Mouse (Mus musculus): ENCODE data around the gene Cstf1. TPM values are rescaled to one million over a fixed set of nuclear protein-coding genes. Genes with fewer than 3 reads are reported as not detected.

The Cstf1 gene
- polyA plus RNA-seq, 1 experiment from 2014 or later, result 49.5 TPM

DNA sequence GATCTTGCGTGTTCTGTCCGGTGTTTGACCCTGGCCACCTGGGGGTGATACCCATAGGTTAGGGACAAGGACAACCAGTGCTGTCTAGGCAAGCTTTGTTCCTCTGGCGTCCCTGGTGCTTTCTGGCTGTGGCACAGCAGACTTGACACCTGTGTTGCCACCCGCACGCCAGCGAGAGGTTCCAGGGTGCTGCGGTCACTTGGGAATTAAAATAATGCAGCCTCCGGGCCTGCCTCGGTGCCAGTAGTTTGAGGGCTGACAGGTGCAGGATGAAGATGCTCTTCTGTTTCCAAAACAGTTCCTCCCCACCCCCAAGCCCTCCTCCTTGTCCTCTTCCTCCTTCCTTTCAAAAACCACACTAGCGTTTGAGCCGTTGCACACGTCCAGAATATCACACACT is 11.4 kb downstream of the Cstf1 start:
- Histone ChIP-seq H3K9me3 (ENCODE audit: control insufficient read depth, low read length) (no peaks in the 10 kb centered on the region), H3K36me3 (ENCODE audit: control insufficient read depth, insufficient read depth, low read length) (peaks cover 52% of the 10 kb centered on the region), H3K9ac (ENCODE audit: low read depth, low read length) (no peak overlapping the region), H3K4me1 (ENCODE audit: control insufficient read depth, insufficient read depth, low read length) (no peaks in the 10 kb centered on the region), H3K4me2 (replicated peaks; ENCODE audit: low read depth, low read length) (no peak overlapping the region), H3K27ac (ENCODE audit: low read depth, low read length) (no peak overlapping the region), H3K27me3 (ENCODE audit: control insufficient read depth, insufficient read depth, low read length) (no peaks in the 10 kb centered on the region), H3K4me3 (ENCODE audit: low read length) (no peak overlapping the region)
- 90% methylated on average over 12 of the region's 12 CpGs for WGBS
- no peak for ATAC-seq (ENCODE audit: low FRiP score, low TSS enrichment)

DNA sequence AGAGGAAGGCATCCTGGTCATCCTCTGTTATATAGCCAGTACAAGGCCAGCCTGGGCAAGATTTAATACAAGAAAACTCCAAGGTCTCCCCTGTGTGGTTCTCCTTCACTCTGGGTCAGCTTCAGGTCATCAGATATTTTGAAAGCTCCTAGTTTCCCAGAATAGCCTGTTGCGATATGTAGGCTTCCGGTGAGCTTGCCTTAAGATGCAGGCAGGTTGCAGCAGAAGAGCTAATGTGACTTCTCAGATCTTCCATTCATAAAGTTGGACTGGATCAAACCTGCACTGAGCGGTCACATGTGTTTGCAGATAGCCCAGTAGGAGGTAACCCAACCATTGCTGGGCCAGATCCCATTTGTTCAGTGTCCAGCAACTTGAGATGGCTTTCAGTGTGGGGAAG is 14.2 kb downstream of the Cstf1 start:
- Histone ChIP-seq H3K27me3 (ENCODE audit: control insufficient read depth, insufficient read depth, low read length) (no peaks in the 10 kb centered on the region), H3K4me2 (replicated peaks; ENCODE audit: low read depth, low read length) (no peak overlapping the region), H3K4me1 (ENCODE audit: control insufficient read depth, insufficient read depth, low read length) (no peaks in the 10 kb centered on the region), H3K9ac (ENCODE audit: low read depth, low read length) (no peak overlapping the region), H3K4me3 (ENCODE audit: low read length) (no peak overlapping the region), H3K36me3 (ENCODE audit: control insufficient read depth, insufficient read depth, low read length) (peaks cover 26% of the 10 kb centered on the region), H3K9me3 (ENCODE audit: control insufficient read depth, low read length) (no peaks in the 10 kb centered on the region), H3K27ac (ENCODE audit: low read depth, low read length) (no peak overlapping the region)
- ATAC-seq (ENCODE audit: low FRiP score, low TSS enrichment), result no peak
- WGBS, result 81% methylated on average over 3 of the region's 3 CpGs

DNA sequence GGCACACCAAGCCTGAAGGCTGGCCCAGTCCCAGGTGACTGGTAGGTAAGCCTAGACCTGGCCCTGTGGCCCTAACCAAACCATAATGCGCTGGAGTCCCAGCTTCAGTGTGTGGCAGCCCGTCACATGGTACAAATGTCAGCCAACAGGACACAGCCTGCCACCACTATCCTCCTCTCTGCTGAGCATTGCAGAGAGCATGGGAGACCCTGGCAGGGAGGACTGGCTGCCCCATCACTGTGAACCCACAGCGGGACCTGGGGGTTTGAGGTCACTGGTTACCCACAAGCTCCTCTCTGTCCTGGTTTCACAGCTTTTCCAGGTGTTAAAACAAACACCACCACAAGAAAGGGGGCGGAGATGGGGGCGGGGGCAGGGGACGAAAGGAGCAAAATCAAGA is 19.9 kb downstream of the Cstf1 start:
- WGBS, result 14% methylated on average over 6 of the region's 6 CpGs
- Histone ChIP-seq H3K4me2 (replicated peaks; ENCODE audit: low read depth, low read length) (no peak overlapping the region), H3K27ac (ENCODE audit: low read depth, low read length) (no peak overlapping the region)

GRCm38 (mm10) chr2:172392041-172392521 is 21.6 kb downstream of the Cstf1 start:
- no peak overlapping the region for H3K4me2 ChIP-seq (replicated peaks; ENCODE audit: low read depth, low read length)
- 0 out of 2 replicates have a peak, but pooled peaks cover 6% of the 10 kb centered on the region for H3K4me1 ChIP-seq (ENCODE audit: control insufficient read depth, insufficient read depth, low read length)
- H3K36me3 ChIP-seq (ENCODE audit: control insufficient read depth, insufficient read depth, low read length), result no peaks in the 10 kb centered on the region
- H3K27ac ChIP-seq (ENCODE audit: low read depth, low read length), result no peak overlapping the region
- no peaks in the 10 kb centered on the region for H3K27me3 ChIP-seq (ENCODE audit: control insufficient read depth, insufficient read depth, low read length)
- no peak overlapping the region for H3K9ac ChIP-seq (ENCODE audit: low read depth, low read length)
- no peak overlapping the region for H3K4me3 ChIP-seq (ENCODE audit: low read length)
- no peaks in the 10 kb centered on the region for H3K9me3 ChIP-seq (ENCODE audit: control insufficient read depth, low read length)
- ATAC-seq (ENCODE audit: low FRiP score, low TSS enrichment), result no peak
- WGBS, result 65% methylated on average over 10 of the region's 10 CpGs

More for the DNA sequence above, 19.9 kb downstream of the Cstf1 start:
- ATAC-seq (ENCODE audit: low FRiP score, low TSS enrichment), result no peak
- Histone ChIP-seq H3K27me3 (ENCODE audit: control insufficient read depth, insufficient read depth, low read length) (no peaks in the 10 kb centered on the region), H3K4me3 (ENCODE audit: low read length) (no peak overlapping the region), H3K9me3 (ENCODE audit: control insufficient read depth, low read length) (no peaks in the 10 kb centered on the region), H3K4me1 (ENCODE audit: control insufficient read depth, insufficient read depth, low read length) (0 out of 2 replicates have a peak, but pooled peaks cover 3% of the 10 kb centered on the region), H3K9ac (ENCODE audit: low read depth, low read length) (no peak overlapping the region), H3K36me3 (ENCODE audit: control insufficient read depth, insufficient read depth, low read length) (no peaks in the 10 kb centered on the region)

DNA sequence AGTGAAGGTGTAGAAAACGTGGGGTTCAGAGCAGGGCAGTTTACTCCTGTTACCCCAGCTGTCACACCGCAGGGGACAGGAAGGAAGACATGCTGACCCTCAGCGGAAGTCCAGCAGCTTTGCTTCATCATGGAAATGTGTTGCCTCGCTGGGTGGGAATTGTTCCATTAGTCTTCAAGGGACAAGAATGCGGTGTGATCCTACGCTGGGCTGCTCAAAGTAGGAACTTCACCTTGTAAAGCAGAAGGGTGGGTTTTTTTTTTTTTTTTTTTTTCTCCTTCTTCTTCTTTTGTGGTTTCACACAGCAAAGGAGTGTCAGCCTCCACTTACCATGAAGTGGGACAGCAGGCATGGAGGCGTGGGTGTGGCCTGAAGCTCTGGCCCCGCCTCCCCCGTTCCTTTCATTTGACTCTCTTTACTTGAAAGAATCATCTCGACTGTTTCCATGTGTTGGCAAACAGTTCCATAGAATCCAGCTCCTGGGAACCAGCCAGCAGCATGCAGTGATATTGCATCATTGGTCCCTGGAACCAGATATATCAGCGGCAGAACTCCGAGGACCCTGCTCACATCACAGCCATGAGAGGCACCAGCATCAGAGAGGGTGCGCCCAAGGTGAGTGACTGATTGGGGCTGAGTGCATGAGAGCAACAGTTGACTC is 23.0 kb downstream of the Cstf1 start, which contains the start of gene Cass4:
TSS of gene Cass4 (plus strand) at position 404 of the 661 bp plus-strand sequence.
- Histone ChIP-seq H3K4me2 (replicated peaks; ENCODE audit: low read depth, low read length) (no peak within 1 kb of the TSS), H3K9me3 (ENCODE audit: control insufficient read depth, low read length) (no peaks in the 10 kb centered on the region), H3K27ac (ENCODE audit: low read depth, low read length) (no peak within 1 kb of the TSS), H3K4me3 (ENCODE audit: low read length) (no peak within 1 kb of the TSS), H3K27me3 (ENCODE audit: control insufficient read depth, insufficient read depth, low read length) (no peaks in the 10 kb centered on the region), H3K36me3 (ENCODE audit: control insufficient read depth, insufficient read depth, low read length) (no peaks in the 10 kb centered on the region), H3K4me1 (ENCODE audit: control insufficient read depth, insufficient read depth, low read length) (0 out of 2 replicates have a peak, but pooled peaks cover 6% of the 10 kb centered on the region), H3K9ac (ENCODE audit: low read depth, low read length) (no peak within 1 kb of the TSS)
- ATAC-seq (ENCODE audit: low FRiP score, low TSS enrichment), result no peak
- WGBS, result 40% methylated on average over 13 of the region's 13 CpGs

DNA sequence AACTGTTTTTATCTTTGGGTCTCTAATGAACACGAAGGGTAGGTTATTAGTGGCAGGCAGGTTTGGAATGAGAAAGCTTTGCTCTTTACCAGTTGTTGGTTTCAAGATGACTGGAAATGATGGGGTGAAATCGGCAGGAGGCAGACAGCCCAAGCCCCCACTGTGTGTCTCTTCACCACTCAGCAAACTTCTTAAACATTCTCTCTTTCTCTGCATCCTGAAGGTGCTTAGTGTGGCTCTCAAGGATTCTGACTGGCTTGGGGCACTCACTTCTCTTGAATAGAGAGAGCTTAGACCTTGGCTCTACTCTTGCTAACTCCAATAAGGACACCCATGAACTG is 23.5 kb downstream of the Cstf1 start:
- Histone ChIP-seq H3K36me3 (ENCODE audit: control insufficient read depth, insufficient read depth, low read length) (no peaks in the 10 kb centered on the region), H3K9me3 (ENCODE audit: control insufficient read depth, low read length) (no peaks in the 10 kb centered on the region), H3K4me1 (ENCODE audit: control insufficient read depth, insufficient read depth, low read length) (0 out of 2 replicates have a peak, but pooled peaks cover 6% of the 10 kb centered on the region), H3K4me2 (replicated peaks; ENCODE audit: low read depth, low read length) (no peak overlapping the region), H3K27ac (ENCODE audit: low read depth, low read length) (no peak overlapping the region), H3K27me3 (ENCODE audit: control insufficient read depth, insufficient read depth, low read length) (no peaks in the 10 kb centered on the region), H3K9ac (ENCODE audit: low read depth, low read length) (no peak overlapping the region), H3K4me3 (ENCODE audit: low read length) (no peak overlapping the region)
- ATAC-seq (ENCODE audit: low FRiP score, low TSS enrichment), result no peak
- WGBS, result 73% methylated on average over 2 of the region's 2 CpGs

- Histone ChIP-seq H3K27me3 (ENCODE audit: control insufficient read depth, insufficient read depth, low read length) (no peaks in the 10 kb centered on the region), H3K4me1 (ENCODE audit: control insufficient read depth, insufficient read depth, low read length) (0 out of 2 replicates have a peak, but pooled peaks cover 6% of the 10 kb centered on the region), H3K36me3 (ENCODE audit: control insufficient read depth, insufficient read depth, low read length) (no peaks in the 10 kb centered on the region), H3K9me3 (ENCODE audit: control insufficient read depth, low read length) (no peaks in the 10 kb centered on the region), H3K9ac (ENCODE audit: low read depth, low read length) (no peak overlapping the region), H3K4me2 (replicated peaks; ENCODE audit: low read depth, low read length) (no peak overlapping the region), H3K4me3 (ENCODE audit: low read length) (no peak overlapping the region), H3K27ac (ENCODE audit: low read depth, low read length) (no peak overlapping the region)
- WGBS, result 79% methylated on average over 4 of the region's 4 CpGs
- no peak for ATAC-seq (ENCODE audit: low FRiP score, low TSS enrichment)
These were observed 24.2 kb downstream of the Cstf1 start for GRCm38 (mm10) chr2:172394671-172395070.

GRCm38 (mm10) chr2:172395961-172396360 is 25.5 kb downstream of the Cstf1 start:
- Histone ChIP-seq H3K4me3 (ENCODE audit: low read length) (no peak overlapping the region), H3K4me1 (ENCODE audit: control insufficient read depth, insufficient read depth, low read length) (0 out of 2 replicates have a peak, but pooled peaks cover 6% of the 10 kb centered on the region), H3K9ac (ENCODE audit: low read depth, low read length) (no peak overlapping the region), H3K36me3 (ENCODE audit: control insufficient read depth, insufficient read depth, low read length) (no peaks in the 10 kb centered on the region), H3K9me3 (ENCODE audit: control insufficient read depth, low read length) (no peaks in the 10 kb centered on the region), H3K4me2 (replicated peaks; ENCODE audit: low read depth, low read length) (no peak overlapping the region), H3K27me3 (ENCODE audit: control insufficient read depth, insufficient read depth, low read length) (no peaks in the 10 kb centered on the region), H3K27ac (ENCODE audit: low read depth, low read length) (no peak overlapping the region)
- 46% methylated on average over 9 of the region's 9 CpGs for WGBS
- ATAC-seq (ENCODE audit: low FRiP score, low TSS enrichment), result no peak

DNA sequence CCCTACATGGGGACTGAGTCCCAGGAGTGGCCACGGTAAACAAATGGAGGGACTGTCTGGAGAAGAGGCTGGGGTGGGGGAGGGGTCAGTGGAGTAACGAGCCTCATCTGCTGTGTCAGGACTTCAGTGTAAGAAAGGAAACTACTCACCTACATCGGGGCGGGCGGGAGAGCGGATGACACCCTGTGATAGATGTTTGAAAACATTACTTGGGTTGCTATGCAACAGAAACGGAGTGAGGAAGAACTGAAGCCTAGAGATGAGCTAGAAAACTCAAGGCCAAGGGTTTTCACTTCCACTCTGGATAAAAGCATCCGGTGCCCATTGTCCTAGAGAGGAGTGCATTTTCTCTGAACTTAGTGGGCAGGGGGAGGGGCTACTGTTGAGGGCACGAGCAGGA is 29.4 kb downstream of the Cstf1 start:
- no peaks in the 10 kb centered on the region for H3K36me3 ChIP-seq (ENCODE audit: control insufficient read depth, insufficient read depth, low read length)
- no peaks in the 10 kb centered on the region for H3K9me3 ChIP-seq (ENCODE audit: control insufficient read depth, low read length)
- 0 out of 2 replicates have a peak, but pooled peaks cover 3% of the 10 kb centered on the region for H3K4me1 ChIP-seq (ENCODE audit: control insufficient read depth, insufficient read depth, low read length)
- WGBS, result 38% methylated on average over 9 of the region's 9 CpGs
- H3K4me3 ChIP-seq (ENCODE audit: low read length), result no peak overlapping the region
- no peak overlapping the region for H3K4me2 ChIP-seq (replicated peaks; ENCODE audit: low read depth, low read length)
- no peak overlapping the region for H3K9ac ChIP-seq (ENCODE audit: low read depth, low read length)
- no peak for ATAC-seq (ENCODE audit: low FRiP score, low TSS enrichment)
- H3K27ac ChIP-seq (ENCODE audit: low read depth, low read length), result no peak overlapping the region
- no peaks in the 10 kb centered on the region for H3K27me3 ChIP-seq (ENCODE audit: control insufficient read depth, insufficient read depth, low read length)

All from kidney, embryonic 14.5 days (tissue).